Mouse (Mus musculus) testis, adult 2 months (tissue): ENCODE results near the gene Rhbdd1. TPM values are rescaled to one million over a fixed set of nuclear protein-coding genes. Genes with fewer than 3 reads are reported as not detected.

Experiments
- H3K27ac ChIP-seq: fragments of 200-500 bp; 2 replicates; pipeline ENCODE4 v1.5.1; 2012; ENCODE audit warnings: low read depth, low read length; ENCODE audit not compliant: control insufficient read depth, insufficient read depth
- H3K27me3 ChIP-seq: fragments of 200-500 bp; 2 replicates; pipeline ENCODE4 v1.6.1; 2012; ENCODE audit warnings: mild to moderate bottlenecking, low read length, moderate library complexity; ENCODE audit not compliant: control insufficient read depth, insufficient read depth
- H3K36me3 ChIP-seq: fragments of 200-500 bp; 2 replicates; pipeline ENCODE4 v1.6.1; 2012; ENCODE audit warnings: mild to moderate bottlenecking, low read length; ENCODE audit not compliant: control insufficient read depth, insufficient read depth
- H3K4me1 ChIP-seq: fragments of 200-500 bp; 2 replicates; pipeline ENCODE4 v1.6.1; 2012; ENCODE audit warnings: low read length; ENCODE audit not compliant: control insufficient read depth, insufficient read depth
- H3K4me3 ChIP-seq: fragments of 200-500 bp; 2 replicates; pipeline ENCODE4 v1.5.1; 2012; ENCODE audit warnings: low read depth, mild to moderate bottlenecking, low read length, moderate library complexity, mixed read lengths; ENCODE audit not compliant: control insufficient read depth
- CTCF ChIP-seq: fragments of 200-500 bp; IDR thresholded peaks from 2 replicates; pipeline ENCODE4 v1.5.1; 2012; ENCODE audit warnings: low read depth, mild to moderate bottlenecking, inconsistent platforms, low read length, moderate library complexity; ENCODE audit not compliant: control insufficient read depth, insufficient read depth, insufficient replicate concordance
- POLR2A ChIP-seq: fragments of 200-500 bp; IDR thresholded peaks from 2 replicates; pipeline ENCODE4 v1.6.1; 2012; ENCODE audit warnings: low read depth, mild to moderate bottlenecking, inconsistent platforms, low read length, moderate library complexity; ENCODE audit not compliant: control insufficient read depth
- polyA plus RNA-seq: library from polyadenylated mRNA; depleted of rRNA; stranded (reverse); fragments of >200 nt; gene quantifications from 2 replicates; pipeline ENCODE4 v1.2.3, GENCODE M21; 2012

Gene Rhbdd1
- polyA plus RNA-seq, 1 experiment: 46.4 TPM

DNA sequence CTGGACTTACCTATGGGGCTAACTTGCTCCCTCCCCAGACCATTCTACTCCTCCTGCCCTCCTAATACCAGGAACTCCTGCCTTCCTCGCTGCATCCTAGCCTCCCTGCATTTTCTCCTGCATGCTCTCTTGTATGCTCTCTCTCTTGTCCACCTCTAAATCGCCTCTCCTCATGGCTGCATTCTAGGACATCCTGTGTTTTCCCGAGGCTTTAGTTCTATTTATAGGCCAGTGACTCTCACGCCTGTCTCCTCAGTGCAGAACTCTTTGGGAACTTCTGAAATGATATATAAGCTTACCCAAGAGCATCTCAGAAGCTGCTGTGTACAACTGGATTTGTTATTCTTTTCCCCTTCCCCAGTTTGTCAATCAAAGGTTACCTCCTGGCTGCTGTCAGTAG, 95.8 kb downstream of the Rhbdd1 start:
- Histone ChIP-seq H3K27ac (no peak overlapping the region), H3K36me3 (no peaks in the 10 kb centered on the region), H3K4me3 (no peak overlapping the region), H3K4me1 (peaks cover 3% of the 10 kb centered on the region), H3K27me3 (no peaks in the 10 kb centered on the region)
- TF ChIP-seq POLR2A: no peak
- no peak for TF ChIP-seq CTCF

DNA sequence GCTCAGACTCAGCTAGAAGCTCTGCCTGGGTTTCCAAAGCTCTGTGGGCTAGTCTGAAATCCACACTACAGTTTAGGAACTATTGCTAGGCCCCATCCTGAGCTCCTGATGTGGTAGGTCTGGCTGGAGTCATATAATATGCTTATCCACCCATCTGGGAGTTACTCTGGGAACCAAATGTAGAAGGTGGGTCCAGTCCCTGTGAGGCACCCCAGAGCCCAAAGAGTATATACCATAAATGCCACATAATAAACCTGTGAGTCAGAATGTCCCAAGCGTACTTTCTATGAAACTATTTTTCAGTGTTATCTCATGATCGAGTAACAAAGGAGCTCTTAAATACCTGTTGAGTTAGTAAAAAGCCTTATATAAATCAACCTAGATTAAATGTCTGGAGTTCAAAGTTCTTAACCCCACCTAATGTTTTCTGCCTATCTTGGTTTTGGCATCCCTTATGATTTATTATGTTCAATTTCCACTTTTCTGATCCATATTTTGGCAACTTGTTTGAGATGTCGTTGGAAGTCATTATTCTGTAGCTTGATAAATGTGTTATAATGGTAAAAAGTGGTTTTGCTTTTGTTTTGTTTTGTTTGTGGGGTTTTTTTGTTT, 98.3 kb downstream of the Rhbdd1 start:
- no peak for TF ChIP-seq CTCF
- TF ChIP-seq POLR2A: no peak
- Histone ChIP-seq H3K27me3 (no peaks in the 10 kb centered on the region), H3K4me3 (no peak overlapping the region), H3K36me3 (no peaks in the 10 kb centered on the region), H3K27ac (no peak overlapping the region), H3K4me1 (no peaks in the 10 kb centered on the region)

DNA sequence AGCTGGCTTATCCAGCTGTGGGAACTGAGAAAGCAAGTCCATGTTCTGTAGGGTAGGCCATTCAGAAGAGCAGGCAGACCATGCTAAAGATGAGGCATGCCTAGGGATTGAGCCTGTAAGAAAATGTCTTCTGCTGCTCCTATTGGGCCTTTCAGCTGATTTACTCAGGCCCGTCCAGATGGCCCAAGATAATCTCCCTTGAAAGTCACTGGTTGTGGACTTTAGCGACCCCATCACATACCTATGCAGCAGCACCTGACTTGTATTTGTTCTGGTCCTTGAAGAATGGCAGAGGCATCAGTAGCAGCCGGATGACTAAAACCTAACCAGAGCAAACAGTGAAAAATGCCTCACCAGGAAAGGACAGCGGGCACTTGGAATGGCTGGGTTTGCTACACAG, 99.4 kb downstream of the Rhbdd1 start:
- no peak for TF ChIP-seq POLR2A
- TF ChIP-seq CTCF: no peak
- Histone ChIP-seq H3K4me3 (no peak overlapping the region), H3K4me1 (no peaks in the 10 kb centered on the region), H3K36me3 (no peaks in the 10 kb centered on the region), H3K27me3 (no peaks in the 10 kb centered on the region), H3K27ac (no peak overlapping the region)

DNA sequence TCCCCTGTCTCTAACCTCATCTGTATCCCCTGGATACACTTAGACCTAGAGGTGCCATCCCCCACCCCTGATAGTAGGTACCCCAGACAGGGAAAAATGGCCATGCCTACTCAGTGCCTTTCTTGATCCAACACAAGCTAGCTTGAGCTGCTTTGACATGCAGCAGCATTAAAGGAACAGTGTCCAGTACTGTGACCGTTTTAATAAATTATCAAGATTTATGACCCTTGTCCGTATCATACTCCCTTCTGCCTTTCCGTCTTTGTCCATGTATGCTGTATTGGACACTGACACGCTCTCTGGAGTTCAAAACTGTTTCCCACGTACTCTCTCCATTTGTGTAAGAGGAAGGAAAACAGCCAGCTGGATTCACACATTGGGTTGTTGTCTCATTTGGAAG, 111.5 kb downstream of the Rhbdd1 start:
- no peak for TF ChIP-seq POLR2A
- TF ChIP-seq CTCF: no peak
- no peak overlapping the region for H3K27ac ChIP-seq

DNA sequence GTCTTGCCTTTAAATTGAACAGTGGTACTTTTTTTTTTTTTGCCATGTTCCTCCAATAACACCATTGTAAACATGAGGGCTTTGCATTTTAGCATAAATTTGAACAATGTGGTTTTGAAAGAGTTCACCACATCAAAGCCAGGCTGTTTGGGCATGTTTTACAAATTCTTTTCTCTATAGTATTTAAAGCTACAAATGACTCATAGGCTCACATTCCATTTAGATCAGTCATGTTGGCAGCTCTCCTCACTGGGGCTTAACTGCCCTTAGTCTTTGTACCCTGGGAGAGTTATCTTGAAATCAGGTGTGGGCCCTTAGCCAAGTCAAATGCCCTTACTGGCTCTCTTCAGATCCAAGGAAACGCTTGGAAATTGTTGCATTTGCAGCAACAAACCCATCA, 112.8 kb downstream of the Rhbdd1 start:
- TF ChIP-seq POLR2A (no peak), CTCF (no peak)
- H3K27ac ChIP-seq: no peak overlapping the region
- no peaks in the 10 kb centered on the region for H3K27me3 ChIP-seq
- H3K4me3 ChIP-seq: no peak overlapping the region
- H3K4me1 ChIP-seq: no peaks in the 10 kb centered on the region
- no peaks in the 10 kb centered on the region for H3K36me3 ChIP-seq

More for the DNA sequence above, 111.5 kb downstream of the Rhbdd1 start:
- Histone ChIP-seq H3K27me3 (no peaks in the 10 kb centered on the region), H3K4me3 (no peak overlapping the region), H3K36me3 (no peaks in the 10 kb centered on the region), H3K4me1 (no peaks in the 10 kb centered on the region)

DNA sequence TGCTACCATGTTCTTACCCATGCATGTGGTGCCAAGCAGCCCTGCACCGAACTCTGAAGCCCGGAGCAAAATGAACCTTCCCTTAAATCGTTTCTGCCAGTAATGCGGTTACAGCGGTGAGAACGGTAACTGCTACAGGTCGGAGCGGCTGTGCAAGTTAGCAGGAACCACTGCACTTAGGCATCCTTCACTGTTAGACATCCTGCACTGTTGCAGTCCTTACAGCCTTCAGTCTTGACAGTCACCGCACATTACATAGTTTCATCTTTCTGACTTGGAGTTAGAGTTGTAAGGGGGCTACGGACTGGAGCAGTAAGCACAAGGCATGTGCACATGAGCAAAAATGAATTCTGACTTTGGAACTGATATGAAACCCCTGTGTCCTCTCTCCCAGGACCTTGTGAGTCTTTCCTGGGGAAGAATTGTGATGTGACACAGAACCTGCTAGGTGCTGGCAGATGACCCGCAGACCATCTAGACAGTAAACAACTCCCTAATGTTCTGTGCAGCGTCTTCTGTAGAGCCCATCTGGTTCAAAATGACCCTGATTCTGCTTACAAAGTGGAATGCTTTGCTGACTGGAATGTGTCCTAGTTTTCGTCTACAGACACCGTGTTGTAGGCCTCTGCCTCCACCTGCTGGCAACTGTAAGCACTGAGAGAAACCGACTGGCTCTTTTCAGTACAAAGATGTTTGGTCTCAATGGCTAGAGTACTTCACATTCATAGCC, 116.8 kb downstream of the Rhbdd1 start:
- no peak for TF ChIP-seq POLR2A
- TF ChIP-seq CTCF: peak; percentile 32; the same call in 1 of the 2 replicates
- Histone ChIP-seq H3K4me3 (no peak overlapping the region), H3K27ac (no peak overlapping the region), H3K36me3 (no peaks in the 10 kb centered on the region), H3K4me1 (no peaks in the 10 kb centered on the region), H3K27me3 (no peaks in the 10 kb centered on the region)

DNA sequence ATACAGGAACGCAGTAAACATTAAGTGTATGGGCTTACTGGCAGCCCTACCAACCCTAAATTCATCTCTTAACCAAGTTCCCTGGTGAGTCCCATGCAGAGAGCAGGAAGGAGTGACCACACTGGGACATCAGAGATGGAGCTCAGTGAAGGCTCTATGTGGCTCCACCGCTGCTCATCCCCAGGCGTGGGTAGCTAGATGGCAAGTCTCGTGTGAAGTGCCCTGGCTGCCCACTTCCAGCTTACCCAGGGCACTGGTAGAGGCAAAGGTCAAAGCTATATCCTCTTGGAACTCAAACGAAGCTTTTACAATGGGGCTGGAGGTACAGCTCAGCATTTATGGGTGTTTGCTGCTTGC, 117.4 kb downstream of the Rhbdd1 start:
- TF ChIP-seq CTCF: no peak
- no peak for TF ChIP-seq POLR2A
- Histone ChIP-seq H3K4me1 (no peaks in the 10 kb centered on the region), H3K27me3 (no peaks in the 10 kb centered on the region), H3K36me3 (no peaks in the 10 kb centered on the region), H3K4me3 (no peak overlapping the region), H3K27ac (no peak overlapping the region)
